Mouse (Mus musculus) kidney, embryonic 15.5 days (tissue): ENCODE measurements at regions not wholly inside any gene's neighbourhood (a gene's known extent, or its start where the extent isn't known, plus 50 kb on each side); places are given as distances from the start of the nearest gene placed in this dataset.

ENCODE experiments used
- ATAC-seq: fragments of 200-750 bp; cut with Nextera tagmentation; replicated peaks from 2 replicates; pipeline ENCODE4 v1.8.0; 2017; ENCODE audit warnings: moderate TSS enrichment; ENCODE audit not compliant: low FRiP score
- H3K27ac ChIP-seq: fragments of 300-500 bp; sonication (generic); 2 replicates; pipeline ENCODE4 v1.5.1; 2015; ENCODE audit warnings: mild to moderate bottlenecking, inconsistent platforms
- H3K27me3 ChIP-seq: fragments of 300-500 bp; sonication (generic); 2 replicates; pipeline ENCODE4 v1.6.1; 2015; ENCODE audit warnings: inconsistent platforms
- H3K36me3 ChIP-seq: fragments of 300-500 bp; sonication (generic); 2 replicates; pipeline ENCODE4 v1.6.1; 2015; ENCODE audit warnings: inconsistent platforms
- H3K4me1 ChIP-seq: fragments of 300-500 bp; sonication (generic); 2 replicates; pipeline ENCODE4 v1.6.1; 2015; ENCODE audit warnings: inconsistent platforms
- H3K4me2 ChIP-seq: fragments of 300-500 bp; sonication (generic); 2 replicates; pipeline ENCODE4 v1.6.1; 2015; ENCODE audit warnings: moderate library complexity, mild to moderate bottlenecking, inconsistent platforms
- H3K4me3 ChIP-seq: fragments of 300-500 bp; sonication (generic); replicated peaks from 2 replicates; pipeline ENCODE4 v1.5.1; 2015; ENCODE audit warnings: mild to moderate bottlenecking, inconsistent platforms
- H3K9ac ChIP-seq: fragments of 300-500 bp; sonication (generic); 2 replicates; pipeline ENCODE4 v1.6.1; 2015; ENCODE audit warnings: mild to moderate bottlenecking, inconsistent platforms
- H3K9me3 ChIP-seq: fragments of 300-500 bp; sonication (generic); replicated peaks from 2 replicates; pipeline ENCODE4 v1.6.1; 2016; ENCODE audit warnings: inconsistent platforms
- WGBS: fragments of 180-500 bp; shearing (Covaris S2); methylation state at CpG from one replicate; pipeline ENCODE4 v1.1.7; 2015; ENCODE audit warnings: mixed read lengths; 5-methylcytosine and 5-hydroxymethylcytosine counted together

DNA sequence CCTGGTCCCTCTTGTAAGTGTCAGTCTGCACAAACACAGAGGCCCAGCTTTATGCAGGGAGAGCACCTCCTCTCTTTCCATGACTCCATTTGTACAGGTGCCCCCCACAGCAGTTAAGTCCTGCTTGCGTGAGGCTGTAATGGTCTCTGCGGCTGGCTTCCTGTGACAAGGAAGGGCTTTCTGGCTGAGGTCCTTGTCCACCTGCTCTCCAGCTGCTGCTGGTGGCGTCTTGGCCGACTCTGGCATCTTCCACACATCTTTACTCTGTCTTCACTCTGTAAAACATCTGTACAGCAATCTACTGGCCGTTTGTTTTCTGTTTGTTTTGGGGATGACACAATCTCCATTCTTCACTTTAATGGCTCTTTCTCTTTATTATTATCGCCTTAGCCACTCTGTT is 60.8 kb downstream of the Rpusd4 start:
- Histone ChIP-seq H3K4me1 (peaks cover 47% of the 10 kb centered on the region), H3K36me3 (no peaks in the 10 kb centered on the region), H3K27ac (no peak overlapping the region), H3K9ac (no peak overlapping the region), H3K4me3 (no peak overlapping the region), H3K9me3 (no peaks in the 10 kb centered on the region), H3K27me3 (peaks cover 10% of the 10 kb centered on the region; the same call in 1 of the 2 replicates), H3K4me2 (no peak overlapping the region)
- 35% methylated on average over 6 of the region's 6 CpGs for WGBS
- ATAC-seq = no peak

DNA sequence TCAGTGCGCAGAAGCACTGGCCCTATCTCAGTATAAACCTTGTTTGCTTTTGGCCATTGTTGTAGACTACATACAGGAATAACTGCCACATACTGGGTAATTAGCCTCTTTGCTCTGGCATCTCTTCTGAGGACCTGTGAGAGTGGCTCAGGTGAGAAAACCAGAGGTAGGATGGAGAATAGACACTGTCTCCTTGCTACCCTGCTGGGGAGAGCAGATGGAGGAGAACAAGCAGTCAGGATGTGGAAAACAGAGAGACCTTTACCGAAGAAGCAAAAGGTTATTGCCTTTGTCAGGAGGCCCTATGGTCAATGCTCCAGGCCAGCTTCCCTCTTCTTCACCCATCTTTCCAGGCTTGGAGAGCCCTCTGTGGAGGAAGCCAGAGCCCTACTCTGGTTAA is 62.7 kb downstream of the Rpusd4 start:
- WGBS = 86% methylated on average over 2 of the region's 2 CpGs
- peak overlapping the region; percentile 88 for H3K27ac ChIP-seq
- H3K4me1 ChIP-seq = peaks cover 53% of the 10 kb centered on the region
- H3K4me3 ChIP-seq = no peak overlapping the region
- peaks cover 13% of the 10 kb centered on the region; the same call in 1 of the 2 replicates for H3K27me3 ChIP-seq
- H3K4me2 ChIP-seq = no peak overlapping the region
- no peaks in the 10 kb centered on the region for H3K9me3 ChIP-seq
- no peaks in the 10 kb centered on the region for H3K36me3 ChIP-seq
- H3K9ac ChIP-seq = no peak overlapping the region
- no peak for ATAC-seq

DNA sequence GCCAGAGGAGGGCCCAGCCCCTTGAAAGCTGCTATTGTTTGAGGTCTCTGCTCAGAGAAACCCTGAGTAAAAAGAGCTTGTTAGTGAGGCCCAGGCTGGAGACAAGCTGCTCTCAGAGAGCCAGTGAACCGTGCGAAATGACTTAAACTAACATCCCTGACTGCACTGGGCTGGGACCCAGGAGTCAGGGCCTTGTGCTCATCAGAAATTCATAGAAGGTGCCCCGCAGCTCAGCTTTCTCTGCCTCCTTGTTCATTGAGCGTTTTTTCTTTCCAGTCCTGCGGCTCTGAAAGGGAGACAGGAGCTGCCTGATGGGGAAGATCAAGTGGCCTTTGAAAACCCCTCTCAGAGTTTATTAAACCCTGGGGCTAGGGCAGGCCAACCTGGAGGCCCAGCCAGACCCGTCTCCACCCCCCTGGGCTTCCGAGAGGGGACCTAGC is 63.6 kb downstream of the Rpusd4 start:
- peaks cover 13% of the 10 kb centered on the region; the same call in 1 of the 2 replicates for H3K27me3 ChIP-seq
- H3K4me3 ChIP-seq = no peak overlapping the region
- peaks cover 62% of the 10 kb centered on the region for H3K4me1 ChIP-seq
- no peak overlapping the region for H3K9ac ChIP-seq
- WGBS = 20% methylated on average over 7 of the region's 7 CpGs
- no peaks in the 10 kb centered on the region for H3K36me3 ChIP-seq
- ATAC-seq = peak; percentile 73
- peak overlapping the region; percentile 88 for H3K27ac ChIP-seq
- H3K4me2 ChIP-seq = no peak overlapping the region
- H3K9me3 ChIP-seq = no peaks in the 10 kb centered on the region

DNA sequence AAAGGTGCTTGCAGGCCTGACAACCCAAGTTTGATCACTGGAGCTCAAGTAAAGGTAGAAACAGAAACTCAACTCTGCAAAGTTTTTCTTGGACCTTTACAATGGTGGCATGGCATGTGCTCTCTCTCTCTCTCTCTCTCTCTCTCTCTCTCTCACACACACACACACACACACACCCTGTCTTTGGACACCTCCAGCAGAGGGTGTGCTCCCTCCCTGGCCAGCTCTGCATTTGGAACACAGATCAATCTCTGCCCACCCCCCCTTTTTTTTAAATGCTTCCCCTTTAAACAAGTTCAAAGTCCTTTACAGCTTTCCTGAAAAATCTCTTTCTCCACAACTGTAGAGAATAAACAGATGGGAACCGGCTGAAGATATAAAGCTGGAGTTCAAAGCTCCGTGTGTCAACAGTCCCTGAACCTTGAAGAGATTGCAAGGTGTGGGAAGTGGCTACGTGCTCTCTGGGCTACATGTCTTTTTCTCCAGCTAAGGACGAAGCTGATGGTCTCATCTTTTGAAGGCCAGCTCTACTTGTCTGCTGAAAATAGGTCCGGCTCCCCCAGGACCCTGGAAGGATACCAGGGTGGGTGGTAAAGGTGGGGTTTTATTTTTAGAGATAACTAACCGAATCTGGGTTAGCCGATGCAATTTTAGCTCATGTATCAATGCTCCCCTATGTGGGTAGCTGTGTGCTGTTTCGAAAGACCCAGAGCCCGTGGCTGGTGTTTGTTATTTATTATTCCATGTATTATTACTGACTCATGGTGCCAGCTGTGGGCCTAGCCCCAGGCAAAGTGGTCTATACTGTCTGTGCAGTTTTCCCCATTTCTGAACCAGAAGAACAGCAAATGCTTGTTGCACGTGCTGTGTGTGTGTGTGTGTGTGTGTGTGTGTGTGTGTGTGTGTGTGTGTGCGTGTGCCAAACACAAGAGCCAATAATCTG is 65.3 kb downstream of the Rpusd4 start:
- Histone ChIP-seq H3K9me3 (no peaks in the 10 kb centered on the region), H3K4me3 (no peak overlapping the region), H3K36me3 (no peaks in the 10 kb centered on the region), H3K4me1 (peaks cover 56% of the 10 kb centered on the region), H3K4me2 (no peak overlapping the region), H3K27me3 (0 out of 2 replicates have a peak, but pooled peaks cover 8% of the 10 kb centered on the region), H3K9ac (no peak overlapping the region), H3K27ac (peak overlapping the region; percentile 11; the same call in 1 of the 2 replicates)
- 60% methylated on average over 11 of the region's 11 CpGs for WGBS
- ATAC-seq = no peak

DNA sequence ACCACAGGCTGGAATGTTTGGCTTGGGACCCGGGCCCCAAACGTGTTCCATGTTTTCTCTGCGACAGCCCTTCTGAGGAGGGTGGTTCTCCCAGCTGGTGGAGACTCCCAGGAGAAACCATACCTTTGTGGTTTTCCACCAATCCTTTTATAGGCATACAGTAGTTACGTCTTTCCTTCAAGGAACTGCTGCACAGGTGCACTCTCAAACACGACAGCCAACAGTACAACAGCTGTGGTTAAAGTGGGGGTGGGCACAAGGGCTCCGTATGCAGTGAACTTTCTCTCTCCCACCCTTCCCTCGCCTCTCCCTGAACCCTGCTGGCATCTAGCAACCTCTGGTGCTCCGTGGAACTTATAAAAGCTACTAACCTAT is 66.0 kb downstream of the Rpusd4 start:
- Histone ChIP-seq H3K4me1 (peaks cover 54% of the 10 kb centered on the region), H3K36me3 (no peaks in the 10 kb centered on the region), H3K4me2 (no peak overlapping the region), H3K9me3 (no peaks in the 10 kb centered on the region), H3K9ac (no peak overlapping the region), H3K27me3 (0 out of 2 replicates have a peak, but pooled peaks cover 8% of the 10 kb centered on the region), H3K4me3 (no peak overlapping the region), H3K27ac (no peak overlapping the region)
- no peak for ATAC-seq
- WGBS = 76% methylated on average over 8 of the region's 8 CpGs

DNA sequence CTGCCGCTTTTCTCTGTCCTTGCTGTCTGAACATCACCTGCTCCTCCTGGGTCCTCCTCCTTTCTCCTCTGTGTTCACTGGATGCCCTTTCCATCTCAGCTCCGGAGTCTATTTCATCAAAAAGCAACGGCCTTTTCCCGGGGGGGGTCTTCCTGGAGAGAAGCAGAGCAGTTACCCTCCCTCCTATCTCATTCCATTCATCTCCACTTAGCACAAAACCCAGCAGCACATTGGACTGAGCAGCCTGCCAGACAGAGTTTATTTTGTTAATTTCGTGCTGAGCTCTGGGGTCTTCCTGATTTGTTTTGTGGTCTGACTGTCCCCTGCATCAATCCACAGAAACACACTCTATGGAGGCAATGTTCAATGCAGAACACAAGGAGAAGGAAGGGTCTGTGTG is 66.9 kb downstream of the Rpusd4 start:
- Histone ChIP-seq H3K36me3 (no peaks in the 10 kb centered on the region), H3K27ac (no peak overlapping the region), H3K9ac (no peak overlapping the region), H3K4me3 (no peak overlapping the region), H3K4me2 (no peak overlapping the region), H3K4me1 (peaks cover 59% of the 10 kb centered on the region), H3K27me3 (0 out of 2 replicates have a peak, but pooled peaks cover 8% of the 10 kb centered on the region), H3K9me3 (no peaks in the 10 kb centered on the region)
- 75% methylated on average over 5 of the region's 5 CpGs for whole genome bisulfite sequencing
- no peak for ATAC-seq

DNA sequence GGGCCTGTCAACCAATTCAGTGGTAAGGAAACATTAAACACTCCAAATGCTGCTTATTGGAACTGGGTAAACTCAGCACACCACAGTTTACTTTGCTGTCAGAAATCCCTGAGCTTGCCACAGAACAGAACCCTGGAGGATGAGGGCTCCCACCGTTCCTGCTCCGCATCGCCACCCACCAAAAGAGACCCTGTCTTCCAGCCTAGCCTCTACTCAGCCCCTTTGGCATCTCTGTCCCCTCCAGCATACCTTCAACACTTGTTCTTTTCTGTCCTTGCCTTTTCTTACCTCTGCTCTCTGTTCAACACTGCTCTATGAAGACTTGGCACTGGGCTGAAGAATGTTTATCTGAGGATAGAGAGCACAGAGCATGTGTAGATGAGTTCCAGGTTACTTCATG is 67.5 kb downstream of the Rpusd4 start:
- WGBS = 97% methylated on average over 3 of the region's 3 CpGs
- Histone ChIP-seq H3K4me1 (peaks cover 55% of the 10 kb centered on the region), H3K4me3 (no peak overlapping the region), H3K27ac (peak overlapping the region; percentile 60), H3K36me3 (no peaks in the 10 kb centered on the region), H3K27me3 (0 out of 2 replicates have a peak, but pooled peaks cover 8% of the 10 kb centered on the region), H3K9me3 (no peaks in the 10 kb centered on the region), H3K4me2 (no peak overlapping the region), H3K9ac (no peak overlapping the region)
- ATAC-seq = no peak

DNA sequence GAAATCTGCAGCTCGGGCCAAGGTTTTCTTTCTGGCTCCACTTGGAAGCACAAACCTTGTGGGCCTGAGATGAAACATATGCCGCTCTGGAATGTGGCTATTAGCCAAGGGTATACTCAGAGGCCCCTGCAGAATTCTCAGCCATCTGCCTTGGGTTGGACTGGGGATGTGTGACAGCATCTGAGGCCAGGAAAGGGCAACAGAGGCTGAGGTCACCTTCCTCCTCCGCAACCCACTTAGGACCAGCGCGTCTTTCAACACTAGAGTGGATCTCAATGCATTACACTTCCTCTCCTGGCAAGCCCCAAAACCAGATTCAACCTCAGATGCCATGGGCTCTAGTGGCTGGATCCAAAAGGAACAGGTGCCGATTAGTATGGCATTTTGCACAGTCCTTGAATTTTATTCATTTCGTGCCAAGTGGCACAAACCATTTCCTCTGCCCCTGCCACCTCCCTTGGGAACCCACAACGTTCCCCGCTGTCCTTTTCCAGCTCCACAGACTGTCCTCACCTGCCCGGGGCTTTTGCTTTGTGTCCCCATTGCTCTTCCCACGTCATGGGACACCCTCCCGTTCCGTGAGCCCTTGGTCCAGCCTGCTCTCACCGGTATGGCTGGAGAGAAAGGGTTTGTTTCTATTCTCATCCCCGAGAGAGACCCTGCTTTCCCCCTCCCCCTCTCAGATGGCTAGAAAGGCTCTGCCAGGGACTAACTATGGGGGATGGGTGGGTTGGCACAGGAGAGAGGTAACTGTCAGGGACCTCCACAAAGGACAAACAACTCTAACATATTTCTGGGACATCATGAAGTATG is 68.4 kb downstream of the Rpusd4 start:
- Histone ChIP-seq H3K27me3 (0 out of 2 replicates have a peak, but pooled peaks cover 8% of the 10 kb centered on the region), H3K36me3 (no peaks in the 10 kb centered on the region), H3K9ac (no peak overlapping the region), H3K4me2 (no peak overlapping the region), H3K9me3 (no peaks in the 10 kb centered on the region), H3K4me3 (no peak overlapping the region), H3K4me1 (peaks cover 53% of the 10 kb centered on the region), H3K27ac (peak overlapping the region; percentile 60; the same call in 1 of the 2 replicates)
- WGBS = 55% methylated on average over 15 of the region's 15 CpGs
- peak; percentile 53; the same call in 1 of the 2 replicates for ATAC-seq

DNA sequence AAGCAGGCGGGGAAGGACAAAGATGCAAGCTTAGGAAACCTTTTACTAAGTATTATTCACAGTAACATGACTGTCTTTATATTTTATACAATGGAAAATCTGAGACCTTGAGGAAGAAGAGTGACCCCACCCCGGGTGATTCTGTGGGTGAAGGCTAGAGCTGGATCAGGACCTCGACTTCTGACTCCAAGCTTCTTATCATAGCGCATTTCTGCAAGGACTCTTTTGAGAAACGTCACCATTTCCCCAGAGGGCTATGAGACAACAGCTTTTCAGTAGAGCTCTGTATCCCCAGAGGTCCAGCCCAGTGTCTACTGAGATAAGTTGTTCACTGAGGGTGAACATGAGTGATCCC is 69.0 kb downstream of the Rpusd4 start:
- ATAC-seq = no peak
- Histone ChIP-seq H3K27me3 (0 out of 2 replicates have a peak, but pooled peaks cover 8% of the 10 kb centered on the region), H3K4me2 (no peak overlapping the region), H3K9me3 (no peaks in the 10 kb centered on the region), H3K9ac (no peak overlapping the region), H3K4me3 (no peak overlapping the region), H3K36me3 (no peaks in the 10 kb centered on the region), H3K27ac (no peak overlapping the region), H3K4me1 (peaks cover 48% of the 10 kb centered on the region)
- WGBS = 75% methylated on average over 5 of the region's 5 CpGs

DNA sequence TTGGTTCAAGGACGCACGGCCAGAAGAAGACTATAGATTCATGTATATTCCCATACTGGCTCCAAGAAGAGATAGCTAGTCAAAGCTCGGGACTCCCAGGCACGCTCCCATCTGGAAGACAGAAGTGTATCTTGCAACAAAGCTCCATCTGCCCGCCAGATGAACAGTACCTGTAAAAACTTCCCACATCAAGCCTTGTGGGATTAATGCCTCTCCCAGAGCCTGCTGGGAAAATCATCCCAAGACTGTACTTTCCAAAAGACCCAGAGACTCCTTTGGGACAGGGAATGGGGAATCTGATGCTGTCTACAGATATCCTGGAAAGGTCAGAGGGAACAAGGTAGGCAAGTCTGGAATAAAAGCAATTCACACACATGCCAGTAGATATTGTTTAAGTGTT is 71.2 kb downstream of the Rpusd4 start:
- no peak for ATAC-seq
- H3K9ac ChIP-seq = no peak overlapping the region
- H3K27ac ChIP-seq = 0 out of 2 replicates have a peak overlapping the region, but pooled peaks have one; percentile 2
- H3K4me1 ChIP-seq = peaks cover 47% of the 10 kb centered on the region
- H3K9me3 ChIP-seq = no peaks in the 10 kb centered on the region
- WGBS = 82% methylated on average over 5 of the region's 5 CpGs
- no peaks in the 10 kb centered on the region for H3K36me3 ChIP-seq
- H3K4me2 ChIP-seq = no peak overlapping the region
- H3K27me3 ChIP-seq = 0 out of 2 replicates have a peak, but pooled peaks cover 3% of the 10 kb centered on the region
- H3K4me3 ChIP-seq = no peak overlapping the region

DNA sequence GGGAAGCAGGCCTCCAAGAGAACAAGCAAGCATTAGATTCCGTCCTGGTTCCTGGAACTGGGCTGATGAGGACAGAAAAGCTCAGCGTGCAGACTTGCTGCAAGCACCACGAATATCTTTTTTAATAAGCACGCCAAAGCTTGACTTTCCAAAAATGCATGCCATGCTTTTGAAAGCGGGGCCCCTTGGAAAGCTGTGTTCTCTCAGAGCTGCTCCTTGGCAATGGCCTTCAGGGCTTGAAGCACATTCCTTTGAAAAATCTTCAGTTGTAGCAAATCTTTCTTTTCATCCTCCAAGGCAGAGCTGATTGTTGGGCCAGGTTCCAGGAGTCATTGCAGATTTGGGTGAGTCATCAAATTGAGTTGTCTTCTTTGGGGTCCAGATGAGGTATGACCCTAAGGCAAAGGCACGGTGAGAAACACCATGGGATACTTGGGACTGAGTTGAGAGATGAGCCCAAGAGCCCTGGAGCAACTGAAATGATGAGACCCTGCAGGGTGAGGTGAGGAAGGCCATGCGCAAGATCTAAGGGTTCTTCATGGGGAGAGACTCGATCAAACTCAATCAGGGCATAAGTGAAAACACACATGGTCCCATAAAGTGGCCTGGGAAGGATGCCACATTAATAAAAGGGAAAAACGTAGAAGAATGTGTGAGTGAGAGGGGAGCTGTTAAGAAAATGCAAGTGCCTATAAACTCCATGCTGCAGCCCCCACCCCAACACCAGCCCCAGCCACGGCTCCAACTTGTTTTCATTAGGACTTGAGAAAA is 72.0 kb downstream of the Rpusd4 start:
- Histone ChIP-seq H3K9me3 (no peaks in the 10 kb centered on the region), H3K4me2 (no peak overlapping the region), H3K9ac (no peak overlapping the region), H3K27ac (0 out of 2 replicates have a peak overlapping the region, but pooled peaks have one; percentile 2), H3K27me3 (0 out of 2 replicates have a peak, but pooled peaks cover 2% of the 10 kb centered on the region), H3K36me3 (no peaks in the 10 kb centered on the region), H3K4me1 (peaks cover 40% of the 10 kb centered on the region), H3K4me3 (no peak overlapping the region)
- no peak for ATAC-seq
- WGBS = 76% methylated on average over 10 of the region's 10 CpGs
